Mouse (Mus musculus) heart, adult 2 months (tissue): Measurements from ENCODE around the gene Sbf1. TPM values are rescaled to one million over a fixed set of nuclear protein-coding genes. Genes with fewer than 3 reads are reported as not detected.
A peak's percentile ranks its signal among the peaks of the same experiment; 100 is the strongest.

Experiments
- DNase-seq, 2 experiments: peaks; one replicate each; pipeline ENCODE4 v3.0.0; 2021
- H3K27ac ChIP-seq: fragments of 200-600 bp; 2 replicates; pipeline ENCODE4 v1.8.1; 2022
- H3K27me3 ChIP-seq: fragments of 200-500 bp; 2 replicates; pipeline ENCODE4 v1.6.1; 2012; ENCODE audit warnings: mild to moderate bottlenecking, low read length, inconsistent platforms, mixed read lengths; ENCODE audit not compliant: control insufficient read depth, insufficient read depth
- H3K36me3 ChIP-seq: fragments of 200-500 bp; 2 replicates; pipeline ENCODE4 v1.6.1; 2012; ENCODE audit warnings: low read length, inconsistent platforms; ENCODE audit not compliant: control insufficient read depth, insufficient read depth
- H3K4me1 ChIP-seq: fragments of 200-500 bp; 2 replicates; pipeline ENCODE4 v1.6.1; 2011; ENCODE audit warnings: low read length; ENCODE audit not compliant: control insufficient read depth, insufficient read depth
- H3K4me3 ChIP-seq: fragments of 200-600 bp; 2 replicates; pipeline ENCODE4 v1.8.1; 2022
- H3K79me2 ChIP-seq: fragments of 200-500 bp; replicated peaks from 2 replicates; pipeline ENCODE4 v1.6.1; 2012; ENCODE audit warnings: mild to moderate bottlenecking, inconsistent platforms, low read length, moderate library complexity, mixed read lengths; ENCODE audit not compliant: control insufficient read depth, insufficient read depth
- H3K9ac ChIP-seq: fragments of 200-500 bp; 2 replicates; pipeline ENCODE4 v1.6.1; 2012; ENCODE audit warnings: low read depth, mild to moderate bottlenecking, control low read depth, inconsistent platforms, low read length, mixed read lengths
- CTCF ChIP-seq: fragments of 200-600 bp; IDR thresholded peaks from 2 replicates; pipeline ENCODE4 v1.8.1; 2022; ENCODE audit warnings: antibody characterized with exemption, mild to moderate bottlenecking, moderate library complexity
- EP300 ChIP-seq: fragments of 200-500 bp; IDR thresholded peaks from 2 replicates; pipeline ENCODE4 v1.6.1; 2011; ENCODE audit warnings: low read depth, low read length, control low read depth; ENCODE audit not compliant: insufficient read depth
- POLR2A ChIP-seq: fragments of 200-500 bp; IDR thresholded peaks from 2 replicates; pipeline ENCODE4 v1.6.1; 2011; ENCODE audit warnings: mild to moderate bottlenecking, low read depth, low read length, control low read depth; ENCODE audit not compliant: insufficient read depth
- WGBS: fragments of 180-500 bp; shearing (Covaris S2); methylation state at CpG from one replicate; pipeline ENCODE4 v1.1.7; 2018; 5-methylcytosine and 5-hydroxymethylcytosine counted together
- intact Hi-C: fragments of 180-260 bp; cut with DNase I; formaldehyde crosslinking; loops from one replicate; pipeline ENCODE4 v1.15.1; 2025
- polyA plus RNA-seq: library from polyadenylated mRNA; depleted of rRNA; stranded (reverse); fragments of >200 nt; gene quantifications from 2 replicates; pipeline ENCODE4 v1.2.3, GENCODE M21; 2012
- total RNA-seq, 2 experiments: library from RNA; stranded (reverse); gene quantifications; 2 replicates each; pipeline ENCODE4 v1.2.3; 2021

Sbf1 gene
- total and polyA plus RNA-seq, 3 experiments = 61.3 to 116 (median 63.6) TPM

DNA sequence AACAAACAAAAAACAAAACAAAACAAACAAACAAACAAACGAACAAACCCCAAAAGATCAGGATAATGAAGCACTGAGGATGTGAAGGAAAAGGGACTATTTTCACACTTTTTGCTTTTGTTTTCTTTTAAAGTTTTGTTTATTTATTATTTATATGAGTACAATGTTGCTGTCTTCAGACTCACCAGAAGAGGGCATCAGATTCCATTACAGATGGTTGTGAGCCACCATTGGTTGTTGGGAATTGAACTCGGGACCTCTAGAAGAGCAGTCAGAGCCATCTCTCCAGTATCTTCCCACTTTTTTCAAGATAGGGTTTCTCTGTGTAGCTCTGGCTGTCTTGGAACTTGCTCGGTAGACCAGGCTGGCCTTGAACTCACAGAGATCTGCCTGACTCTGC, 28.2 kb upstream of the Sbf1 start:
- Histone ChIP-seq H3K27me3 (no peaks in the 10 kb centered on the region), H3K79me2 (no peaks in the 10 kb centered on the region), H3K4me3 (no peak overlapping the region), H3K9ac (no peak overlapping the region), H3K27ac (no peak overlapping the region), H3K4me1 (no peaks in the 10 kb centered on the region), H3K36me3 (no peaks in the 10 kb centered on the region)
- TF ChIP-seq POLR2A (no peak), CTCF (peak; percentile 75), EP300 (no peak)
- 77% methylated on average over 3 of the region's 3 CpGs for WGBS
- DNase-seq = no peak
- intact Hi-C loops = loop anchor here (5.0 kb wide), 1 partner anchor 189 kb away; no protein-coding TSS in a partner anchor

- no peaks in the 10 kb centered on the region for H3K4me1 ChIP-seq
- no peaks in the 10 kb centered on the region for H3K36me3 ChIP-seq
- no peaks in the 10 kb centered on the region for H3K27me3 ChIP-seq
- TF ChIP-seq CTCF = no peak
- no peak for TF ChIP-seq EP300
- TF ChIP-seq POLR2A = no peak
- no peak for DNase-seq
- no peak overlapping the region for H3K9ac ChIP-seq
- 57% methylated on average over 1 of the region's 1 CpGs for WGBS
- no peaks in the 10 kb centered on the region for H3K79me2 ChIP-seq
- no peak overlapping the region for H3K4me3 ChIP-seq
- no peak overlapping the region for H3K27ac ChIP-seq
- intact Hi-C loops = loop anchor here (5.0 kb wide), 1 partner anchor 191 kb away; no protein-coding TSS in a partner anchor
Observed at GRCm38 (mm10) chr15:89341678-89342077, 26.6 kb upstream of the Sbf1 start.

DNA sequence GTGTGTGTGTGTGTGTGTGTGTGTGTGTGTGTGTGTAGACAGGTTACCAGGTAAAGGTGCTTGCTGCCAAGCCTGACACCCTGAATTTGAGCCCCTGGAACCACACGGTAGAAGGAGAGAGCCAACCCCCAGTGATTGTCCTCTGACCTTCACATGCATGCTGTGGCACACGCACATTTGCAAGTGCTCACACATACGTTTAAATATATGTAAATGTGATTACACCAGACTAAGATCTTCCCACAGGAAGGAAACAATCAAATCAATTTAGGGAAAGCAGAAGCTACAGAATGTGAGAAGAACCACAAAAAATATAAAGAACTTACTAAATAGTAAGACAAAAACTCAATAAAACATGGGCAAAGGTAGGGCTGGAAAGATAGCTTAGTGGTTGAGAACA, 25.0 kb upstream of the Sbf1 start:
- 71% methylated on average over 3 of the region's 3 CpGs for WGBS
- H3K27me3 ChIP-seq = no peaks in the 10 kb centered on the region
- H3K4me3 ChIP-seq = no peak overlapping the region
- DNase-seq = no peak
- TF ChIP-seq EP300 (no peak), POLR2A (no peak), CTCF (no peak)
- no peaks in the 10 kb centered on the region for H3K4me1 ChIP-seq
- no peak overlapping the region for H3K27ac ChIP-seq
- H3K36me3 ChIP-seq = no peaks in the 10 kb centered on the region
- H3K79me2 ChIP-seq = no peaks in the 10 kb centered on the region
- no peak overlapping the region for H3K9ac ChIP-seq
- intact Hi-C loops = loop anchor here (5.0 kb wide), 1 partner anchor 192 kb away; no protein-coding TSS in a partner anchor

DNA sequence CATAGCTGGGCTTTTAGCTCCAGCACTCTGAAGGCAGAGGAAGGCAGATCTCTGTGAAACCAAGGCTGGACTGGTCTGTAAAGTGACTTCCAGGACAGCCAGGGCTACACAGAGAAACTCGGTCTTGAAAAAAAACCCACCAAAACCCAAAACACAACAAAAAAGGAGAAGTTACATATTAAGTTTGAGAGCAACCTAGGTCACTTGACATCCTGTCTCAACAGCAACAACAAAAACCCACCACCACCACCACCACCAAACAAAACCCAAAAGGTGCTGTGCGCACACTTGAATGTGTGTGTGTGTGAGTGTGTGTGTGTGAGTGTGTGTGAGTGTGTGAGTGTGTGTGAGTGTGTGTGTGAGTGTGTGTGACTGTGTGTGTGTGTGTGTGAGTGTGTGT, 24.6 kb upstream of the Sbf1 start:
- TF ChIP-seq CTCF (no peak), EP300 (no peak), POLR2A (no peak)
- Histone ChIP-seq H3K4me1 (no peaks in the 10 kb centered on the region), H3K79me2 (no peaks in the 10 kb centered on the region), H3K9ac (no peak overlapping the region), H3K27ac (no peak overlapping the region), H3K36me3 (no peaks in the 10 kb centered on the region), H3K27me3 (no peaks in the 10 kb centered on the region), H3K4me3 (no peak overlapping the region)
- no peak for DNase-seq
- intact Hi-C loops = loop anchor here (5.0 kb wide), 1 partner anchor 193 kb away; no protein-coding TSS in a partner anchor
- 87% methylated on average over 2 of the region's 2 CpGs for WGBS

DNA sequence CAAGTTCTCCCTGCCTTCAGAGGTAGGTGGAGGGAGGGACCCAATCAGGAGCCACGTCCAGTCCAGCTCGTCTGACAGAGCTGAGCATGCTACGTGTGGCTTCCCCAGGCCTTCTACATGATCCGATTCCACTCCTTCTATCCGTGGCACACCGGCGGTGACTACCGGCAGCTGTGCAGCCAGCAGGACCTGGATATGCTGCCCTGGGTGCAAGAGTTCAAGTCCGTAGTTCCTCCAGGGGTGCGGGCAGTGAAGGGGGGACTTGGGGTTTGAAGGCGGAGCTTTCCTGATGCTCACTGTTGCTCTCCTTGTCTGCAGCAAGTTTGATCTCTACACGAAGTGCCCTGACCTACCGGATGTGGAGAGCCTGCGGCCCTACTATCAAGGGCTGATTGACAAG, 21.3 kb upstream of the Sbf1 start:
- no peak for DNase-seq
- H3K4me1 ChIP-seq = no peaks in the 10 kb centered on the region
- no peak for TF ChIP-seq EP300
- TF ChIP-seq POLR2A = no peak
- no peak for TF ChIP-seq CTCF
- no peaks in the 10 kb centered on the region for H3K36me3 ChIP-seq
- 84% methylated on average over 14 of the region's 14 CpGs for WGBS
- no peak overlapping the region for H3K4me3 ChIP-seq
- no peaks in the 10 kb centered on the region for H3K27me3 ChIP-seq
- intact Hi-C loops = no loop called here
- H3K9ac ChIP-seq = no peak overlapping the region
- H3K79me2 ChIP-seq = no peaks in the 10 kb centered on the region
- H3K27ac ChIP-seq = no peak overlapping the region

DNA sequence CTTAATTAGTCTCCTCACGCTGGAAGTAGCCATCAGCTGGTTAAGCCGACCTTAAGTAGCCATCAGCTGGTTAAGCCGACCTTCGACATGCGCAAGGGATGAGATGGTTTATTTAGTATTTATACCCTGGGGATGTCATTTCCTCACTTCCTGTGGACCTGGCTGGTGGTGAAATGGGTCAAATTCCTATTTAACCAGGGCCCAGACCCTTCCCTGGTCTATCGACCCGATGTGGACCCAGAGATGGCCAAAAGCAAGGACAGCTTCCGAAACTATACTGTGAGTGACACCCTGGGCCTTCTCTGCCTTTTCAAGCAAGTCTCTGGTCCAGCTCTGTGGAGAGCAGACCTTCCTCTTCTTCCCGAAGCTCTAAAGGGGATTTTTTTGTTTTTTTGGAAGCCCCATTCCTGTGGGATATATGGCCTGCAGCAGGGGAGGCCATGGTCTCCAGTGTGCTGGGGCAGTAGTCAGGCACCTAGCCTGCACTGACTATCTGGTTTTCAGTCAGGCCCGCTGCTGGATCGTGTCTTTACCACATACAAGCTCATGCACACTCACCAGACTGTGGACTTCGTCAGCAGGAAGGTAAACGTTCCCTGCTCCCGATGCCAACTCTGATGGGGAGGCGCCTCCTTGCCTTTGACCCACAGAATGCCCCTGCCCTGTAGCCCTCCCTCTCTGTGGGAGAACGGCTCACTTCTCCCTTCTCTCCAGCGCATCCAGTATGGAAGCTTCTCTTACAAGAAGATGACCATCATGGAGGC, 19.8 kb upstream of the Sbf1 start:
- TF ChIP-seq POLR2A (no peak), CTCF (no peak), EP300 (no peak)
- no peaks in the 10 kb centered on the region for H3K79me2 ChIP-seq
- no peak overlapping the region for H3K4me3 ChIP-seq
- H3K4me1 ChIP-seq = no peaks in the 10 kb centered on the region
- no peak for DNase-seq
- no peak overlapping the region for H3K27ac ChIP-seq
- intact Hi-C loops = no loop called here
- 76% methylated on average over 17 of the region's 17 CpGs for WGBS
- H3K9ac ChIP-seq = no peak overlapping the region
- no peaks in the 10 kb centered on the region for H3K36me3 ChIP-seq
- H3K27me3 ChIP-seq = no peaks in the 10 kb centered on the region
